In genomic region chr9:21852128-21853091, GRCm38 (mm10) we compare ENCODE assay signal across 8 mouse cellular contexts. TPM values are rescaled to one million over a fixed set of nuclear protein-coding genes. Genes with fewer than 3 reads are reported as not detected.
DNase-seq lines count a peak whose midpoint lies in the region; ATAC-seq and TF ChIP-seq lines count a peak whose summit lies in the region.

TSS of gene Dock6 (minus strand) at chr9:21852635.

- peak within 1 kb of the TSS; percentile 65 for H3K4me2 ChIP-seq in forebrain, embryonic 12.5 days
- peak within 1 kb of the TSS; percentile 63 for H3K4me2 ChIP-seq in heart, embryonic 16.5 days (ENCODE audit: low read depth, low read length)
- peak within 1 kb of the TSS; percentile 76 for H3K4me2 ChIP-seq in liver, embryonic 14.5 days (ENCODE audit: low read depth)
- H3K4me2 ChIP-seq in stomach, embryonic 15.5 days, result peak within 1 kb of the TSS; percentile 84

- peaks cover 18% of the 10 kb centered on the region for H3K4me1 ChIP-seq in forebrain, embryonic 12.5 days
- H3K4me1 ChIP-seq in heart, embryonic 16.5 days (ENCODE audit: control insufficient read depth, insufficient read depth, low read length), result peaks cover 8% of the 10 kb centered on the region
- H3K4me1 ChIP-seq in liver, embryonic 14.5 days (replicated peaks; ENCODE audit: control insufficient read depth in 2 of 2, insufficient read depth in 2 of 2, low read length in 1 of 2), result peaks cover 4 to 9% of the 10 kb centered on the region in 2 experiments; a peak in 3 of 4 replicates
- H3K4me1 ChIP-seq in stomach, embryonic 15.5 days, result peaks cover 41% of the 10 kb centered on the region

- H3K36me3 ChIP-seq in forebrain, embryonic 12.5 days (replicated peaks), result no peaks in the 10 kb centered on the region
- no peaks in the 10 kb centered on the region for H3K36me3 ChIP-seq in heart, embryonic 16.5 days (ENCODE audit: control insufficient read depth, insufficient read depth)
- H3K36me3 ChIP-seq in liver, embryonic 14.5 days (replicated peaks; ENCODE audit: control insufficient read depth, insufficient read depth, low read depth), result no peaks in the 10 kb centered on the region
- H3K36me3 ChIP-seq in stomach, embryonic 15.5 days, result no peaks in the 10 kb centered on the region

- peak within 1 kb of the TSS; percentile 66 for H3K4me3 ChIP-seq in forebrain, embryonic 12.5 days (replicated peaks)
- H3K4me3 ChIP-seq in heart, embryonic 16.5 days (ENCODE audit: low read length), result peak within 1 kb of the TSS; percentile 67
- H3K4me3 ChIP-seq in liver, embryonic 14.5 days (ENCODE audit: insufficient read depth in 1 of 2, low read depth in 2 of 2, low read length in 2 of 2), result peak within 1 kb of the TSS; percentile 67 to 69
- peak within 1 kb of the TSS; percentile 83 for H3K4me3 ChIP-seq in stomach, embryonic 15.5 days (replicated peaks)

- peak within 1 kb of the TSS; percentile 68 for H3K9ac ChIP-seq in forebrain, embryonic 12.5 days
- peak within 1 kb of the TSS; percentile 83 for H3K9ac ChIP-seq in heart, embryonic 16.5 days (ENCODE audit: low read length)
- peak within 1 kb of the TSS; percentile 57 for H3K9ac ChIP-seq in liver, embryonic 14.5 days (replicated peaks)
- peak within 1 kb of the TSS; percentile 89 for H3K9ac ChIP-seq in stomach, embryonic 15.5 days

- no peaks in the 10 kb centered on the region for H3K9me3 ChIP-seq in forebrain, embryonic 12.5 days
- H3K9me3 ChIP-seq in heart, embryonic 16.5 days (replicated peaks; ENCODE audit: control insufficient read depth, low read length), result no peaks in the 10 kb centered on the region
- no peaks in the 10 kb centered on the region for H3K9me3 ChIP-seq in liver, embryonic 14.5 days (ENCODE audit: control insufficient read depth, low read length)
- H3K9me3 ChIP-seq in stomach, embryonic 15.5 days, result no peaks in the 10 kb centered on the region

- TF ChIP-seq EP300 in liver, embryonic 14.5 days (IDR thresholded peaks at IDR 0.05; ENCODE audit: low read depth), result no peak

- 1% methylated on average over 68 of the region's 68 CpGs for WGBS in forebrain, embryonic 12.5 days
- 1% methylated on average over 67 of the region's 68 CpGs for WGBS in heart, embryonic 16.5 days
- under 1% methylated on average over 68 of the region's 68 CpGs for WGBS in liver, embryonic 14.5 days (ENCODE audit: insufficient replicate concordance)
- under 1% methylated on average over 68 of the region's 68 CpGs for WGBS in stomach, embryonic 15.5 days

- H3K27me3 ChIP-seq in forebrain, embryonic 12.5 days, result peaks cover 5% of the 10 kb centered on the region; the same call in 1 of the 2 replicates
- H3K27me3 ChIP-seq in heart, embryonic 16.5 days (ENCODE audit: control insufficient read depth, insufficient read depth, low read length), result no peaks in the 10 kb centered on the region
- H3K27me3 ChIP-seq in liver, embryonic 14.5 days (ENCODE audit: control insufficient read depth, insufficient read depth, low read length), result no peaks in the 10 kb centered on the region
- H3K27me3 ChIP-seq in stomach, embryonic 15.5 days (replicated peaks), result no peaks in the 10 kb centered on the region

- H3K27ac ChIP-seq in forebrain, embryonic 12.5 days, result no peak within 1 kb of the TSS
- peak within 1 kb of the TSS; percentile 71 for H3K27ac ChIP-seq in heart, embryonic 16.5 days (ENCODE audit: low read length)
- no peak within 1 kb of the TSS for H3K27ac ChIP-seq in liver, embryonic 14.5 days
- peak within 1 kb of the TSS; percentile 59 for H3K27ac ChIP-seq in stomach, embryonic 15.5 days

- ATAC-seq in forebrain, embryonic 12.5 days (ENCODE audit: low FRiP score), result peak; percentile 93
- peak; percentile 92 for ATAC-seq in heart, embryonic 16.5 days (replicated peaks; ENCODE audit: extremely low read depth, insufficient read depth, low FRiP score)
- peak; percentile 85 for ATAC-seq in liver, embryonic 14.5 days (ENCODE audit: insufficient read depth)
- peak; percentile 88 for ATAC-seq in stomach, embryonic 15.5 days (ENCODE audit: insufficient read depth, low FRiP score, low read depth)

- TF ChIP-seq CTCF in liver, embryonic 14.5 days (IDR thresholded peaks at IDR 0.05; ENCODE audit: low read depth), result no peak

- DNase-seq in CD8-positive naive resting alpha-beta T cell, adult 2 months (ENCODE audit: low read depth in 2 of 2, low spot score in 2 of 2), result peak; percentile 66 to 72
- DNase-seq in c-Kit-positive CD71-positive TER-119-negative erythroid progenitor cells, embryonic 14.5 days (ENCODE audit: low read depth), result peak; percentile 62
- DNase-seq in kidney, postnatal 36 days, result peak; percentile 87 to 94
- peak; percentile 42 to 59 (median 59) for DNase-seq in liver, embryonic 14.5 days (ENCODE audit: low read depth in 3 of 3, low spot score in 3 of 3)
- peak; percentile 92 for DNase-seq in neural tube, embryonic 10.5 days (ENCODE audit: extremely low spot score, low spot score)

RNA-seq across cellular contexts. Expression of gene Dock6, which starts in this region (rescaled TPM):
- 17.5 and 18.9 TPM in 2 replicates for polyA plus RNA-seq in forebrain, embryonic 12.5 days (2016; fragmentation: Nextera tagmentation; extraction: Ambion mirVana)
- 45.2 and 46.2 TPM in 2 replicates for polyA plus RNA-seq in heart, embryonic 16.5 days (2015; fragmentation: Nextera tagmentation; extraction: Ambion mirVana)
- polyA plus RNA-seq in liver, embryonic 14.5 days (2012; rRNA removed), result 6.7 and 9.0 TPM in 2 replicates
- 2.1 and 3.4 TPM in 2 replicates for polyA plus RNA-seq in liver, embryonic 14.5 days (2014; fragmentation: Nextera tagmentation; extraction: Ambion mirVana)
- polyA plus RNA-seq in stomach, embryonic 15.5 days (2015; fragmentation: Nextera tagmentation; extraction: Ambion mirVana), result 41.8 and 44.7 TPM in 2 replicates

Comparison
In these comparisons a context has a peak if more than half of its experiments do, and no peak if none do; other contexts are left out.
1. H3K27ac ChIP-seq: peak in heart, embryonic 16.5 days (single experiment) and stomach, embryonic 15.5 days (single experiment); none in forebrain, embryonic 12.5 days (single experiment) and liver, embryonic 14.5 days (single experiment).
2. Peak in every context shown above with its lines, with median percentiles within 50 percentile points of each other: DNase-seq, ATAC-seq, H3K4me2 ChIP-seq, H3K4me3 ChIP-seq and H3K9ac ChIP-seq.